ENCODE assay signal across 9 mouse cellular contexts in genomic region chr3:37657009-37657408, GRCm38 (mm10). TPM values are rescaled to one million over a fixed set of nuclear protein-coding genes. Genes with fewer than 3 reads are reported as not detected.
DNase-seq lines count a peak whose midpoint lies in the region; ATAC-seq lines count a peak whose summit lies in the region.
"Had no signal": no experiment of that assay in that cellular context is flagged by ENCODE, and none has a peak within 500 bp of the region (broad histone marks: within the 10 kb centered on the region; RNA-seq: fewer than 3 reads in every experiment).

No protein-coding gene starts in this region.

- H3K36me3 ChIP-seq in kidney, embryonic 14.5 days (ENCODE audit: control insufficient read depth, insufficient read depth, low read length) = no peaks in the 10 kb centered on the region
- H3K36me3 ChIP-seq in midbrain, embryonic 12.5 days = no peaks in the 10 kb centered on the region

- H3K4me1 ChIP-seq in kidney, embryonic 14.5 days (ENCODE audit: control insufficient read depth, insufficient read depth, low read length) = peaks cover 39% of the 10 kb centered on the region
- H3K4me1 ChIP-seq in midbrain, embryonic 12.5 days = peaks cover 22% of the 10 kb centered on the region

- DNase-seq in kidney, adult 11 months = no peak
- DNase-seq in embryo, embryonic 11 days = peak; percentile 71
- DNase-seq in heart, postnatal 25 days (ENCODE audit: low spot score) = peak; percentile 9
- DNase-seq in cerebellum, adult 9-10 months = no peak
- no peak for DNase-seq in thymus, postnatal 36 days
- no peak for DNase-seq in frontal cortex, adult 2 months (ENCODE audit: extremely low spot score in 1 of 2, low spot score in 1 of 2)
- DNase-seq: kidney, adult 2 months had no signal

- H3K9ac ChIP-seq in kidney, embryonic 14.5 days (ENCODE audit: low read depth, low read length) = no peak overlapping the region
- H3K9ac ChIP-seq in midbrain, embryonic 12.5 days (replicated peaks) = no peak overlapping the region

- H3K27me3 ChIP-seq in kidney, embryonic 14.5 days (ENCODE audit: control insufficient read depth, insufficient read depth, low read length) = no peaks in the 10 kb centered on the region
- peaks cover 83% of the 10 kb centered on the region for H3K27me3 ChIP-seq in midbrain, embryonic 12.5 days

- no peak overlapping the region for H3K27ac ChIP-seq in kidney, embryonic 14.5 days (ENCODE audit: low read depth, low read length)
- no peak overlapping the region for H3K27ac ChIP-seq in midbrain, embryonic 12.5 days (replicated peaks)

- H3K9me3 ChIP-seq in kidney, embryonic 14.5 days (ENCODE audit: control insufficient read depth, low read length) = no peaks in the 10 kb centered on the region
- H3K9me3 ChIP-seq in midbrain, embryonic 12.5 days = no peaks in the 10 kb centered on the region

- peak overlapping the region; percentile 3; the same call in 1 of the 2 replicates for H3K4me2 ChIP-seq in kidney, embryonic 14.5 days (replicated peaks; ENCODE audit: low read depth, low read length)
- H3K4me2 ChIP-seq in midbrain, embryonic 12.5 days (replicated peaks) = peak overlapping the region; percentile 40

- ATAC-seq in kidney, embryonic 14.5 days (ENCODE audit: low FRiP score, low TSS enrichment) = peak; percentile 32; the same call in 1 of the 2 replicates
- 0 out of 2 replicates have a peak, but pooled peaks have one; percentile 44 for ATAC-seq in midbrain, embryonic 12.5 days (ENCODE audit: low FRiP score, low read depth)

- intact Hi-C loops in heart, postnatal 25 days (cut with DNase I) = no loop called here

- 2% methylated on average over 8 of the region's 8 CpGs for WGBS in kidney, embryonic 14.5 days
- 2% methylated on average over 8 of the region's 8 CpGs for WGBS in midbrain, embryonic 12.5 days

- H3K4me3 ChIP-seq in kidney, embryonic 14.5 days (ENCODE audit: low read length) = no peak overlapping the region
- no peak overlapping the region for H3K4me3 ChIP-seq in midbrain, embryonic 12.5 days

RNA-seq across cellular contexts. Expression of gene Spry1, which starts 17.3 kb away (rescaled TPM):
- 41.7 and 49.8 TPM in 2 replicates for polyA plus RNA-seq in kidney, embryonic 14.5 days (2014; fragmentation: Nextera tagmentation; extraction: Ambion mirVana)
- total RNA-seq in heart, postnatal 25 days (2021) = 10 to 100 TPM; 22.6 to 22.8 TPM
- 7.9 and 8.3 TPM in 2 replicates for polyA plus RNA-seq in midbrain, embryonic 12.5 days (2016; fragmentation: Nextera tagmentation; extraction: Ambion mirVana)
- polyA plus RNA-seq in frontal cortex, adult 2 months (2012; rRNA removed) = 11.1 and 11.6 TPM in 2 replicates

Comparison
In these comparisons a context has a peak if more than half of its experiments do, and no peak if none do; other contexts are left out.
1. DNase-seq: peak in embryo, embryonic 11 days (single experiment) and heart, postnatal 25 days (single experiment); none in kidney, adult 11 months (single experiment), cerebellum, adult 9-10 months (single experiment), thymus, postnatal 36 days (0 of 2) and frontal cortex, adult 2 months (0 of 2).